Mouse (Mus musculus): ENCODE results near the gene Cuta. TPM values are rescaled to one million over a fixed set of nuclear protein-coding genes. Genes with fewer than 3 reads are reported as not detected.

Cuta gene
- polyA plus RNA-seq, 1 experiment = 177 TPM

DNA sequence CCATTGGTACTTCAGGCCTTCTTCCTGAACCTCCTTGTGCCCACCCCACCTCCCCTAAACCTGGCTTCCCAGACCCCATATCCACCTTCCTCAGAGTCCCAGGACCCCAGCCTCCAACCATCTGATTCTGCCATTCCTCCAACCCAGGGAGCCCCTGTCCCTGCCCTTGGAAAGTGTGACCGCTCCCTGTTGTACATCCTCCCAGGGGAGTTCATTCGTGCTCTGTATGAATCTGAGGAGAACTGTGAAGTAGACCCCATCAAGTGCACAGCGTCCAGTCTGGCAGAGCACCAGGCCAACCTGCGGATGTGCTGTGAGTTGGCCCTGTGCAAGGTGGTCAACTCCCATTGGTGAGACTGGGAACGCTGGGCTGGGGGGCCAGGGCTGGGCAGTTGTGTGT is 18.5 kb upstream of the Cuta start:
- DNase-seq (ENCODE audit: low read depth, low spot score) = no peak
- 97% methylated on average over 5 of the region's 5 CpGs for WGBS

- WGBS = 94% methylated on average over 18 of the region's 18 CpGs
These were observed 17.5 kb upstream of the Cuta start for GRCm38 (mm10) chr17:26956895-26957294.

GRCm38 (mm10) chr17:26956309-26956708 is 16.9 kb upstream of the Cuta start:
- 74% methylated on average over 5 of the region's 5 CpGs for WGBS
- DNase-seq (ENCODE audit: low read depth, low spot score) = no peak

More at GRCm38 (mm10) chr17:26956895-26957294, 17.5 kb upstream of the Cuta start:
- no peak for DNase-seq (ENCODE audit: low read depth, low spot score)

DNA sequence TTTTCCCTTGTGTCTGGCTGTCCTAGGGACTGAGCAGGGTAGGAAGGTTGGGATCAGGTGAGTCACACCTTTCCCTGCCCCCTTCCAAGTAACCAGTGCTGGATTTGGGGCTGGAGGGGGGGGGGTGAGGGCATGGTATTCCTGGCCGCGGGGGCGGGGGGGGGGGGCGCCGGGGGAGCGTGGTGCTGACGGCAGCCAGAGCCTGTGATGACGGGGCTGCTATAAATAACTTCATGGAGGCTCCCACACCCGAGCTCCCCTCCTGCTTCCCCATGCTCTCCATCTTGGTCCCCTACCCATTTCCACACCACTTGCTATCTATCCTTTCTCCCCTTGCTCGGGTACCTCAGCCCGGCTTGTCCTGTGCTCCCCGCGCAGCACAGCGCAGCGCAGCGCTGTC is 14.4 kb upstream of the Cuta start:
- 22% methylated on average over 12 of the region's 16 CpGs for WGBS
- no peak for DNase-seq (ENCODE audit: low read depth, low spot score)

- WGBS = 37% methylated on average over 6 of the region's 6 CpGs
- DNase-seq (ENCODE audit: low read depth, low spot score) = no peak
These were observed 13.8 kb upstream of the Cuta start for GRCm38 (mm10) chr17:26953201-26953600.

DNA sequence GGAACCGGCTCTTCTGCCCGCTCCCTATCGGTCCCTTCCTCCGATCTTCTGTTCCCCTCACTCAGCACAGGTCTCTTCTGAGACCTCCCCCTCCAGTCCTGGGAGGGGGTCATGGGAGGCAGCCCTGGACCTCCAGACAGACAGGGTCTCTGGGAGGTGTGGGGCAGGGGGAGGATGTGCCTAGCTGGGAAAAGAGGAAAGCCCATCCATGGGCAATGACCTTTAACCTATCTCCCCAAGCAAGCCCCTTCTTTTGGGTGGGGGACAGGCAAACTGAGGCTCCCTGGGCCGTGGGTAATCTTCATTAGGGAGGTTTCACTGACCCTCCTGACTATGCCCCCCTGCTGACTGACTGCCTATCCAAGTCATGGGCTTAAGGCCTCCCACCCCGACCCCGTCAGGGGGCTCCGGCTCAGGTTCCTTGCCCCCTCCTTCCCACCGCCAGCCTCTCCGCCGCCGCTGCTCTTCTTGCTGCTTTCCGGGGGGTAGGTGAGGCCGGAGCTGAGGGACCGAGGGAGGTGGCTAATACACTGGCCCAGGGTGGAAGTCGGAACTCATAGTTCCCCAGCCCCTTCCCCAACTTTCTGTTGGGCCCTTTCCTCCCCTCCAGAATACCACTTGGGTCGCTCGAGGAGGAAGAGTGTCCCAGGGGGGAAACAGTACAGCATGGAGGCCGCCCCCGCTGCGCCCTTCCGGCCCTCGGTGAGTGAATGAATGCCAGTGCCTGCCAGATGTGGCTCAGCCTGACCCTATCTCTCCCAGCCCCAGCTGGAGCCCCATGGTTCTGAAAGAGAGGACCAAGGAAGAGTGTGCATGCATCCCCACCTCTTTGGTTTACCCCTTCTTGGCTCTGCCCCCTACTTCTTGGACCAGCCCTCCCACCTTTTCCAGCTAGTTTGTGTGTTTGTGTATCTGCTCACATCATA is 12.8 kb upstream of the Cuta start:
- WGBS = 64% methylated on average over 23 of the region's 23 CpGs

GRCm38 (mm10) chr17:26951406-26951805 is 12.0 kb upstream of the Cuta start:
- WGBS = 19% methylated on average over 11 of the region's 11 CpGs

More for the DNA sequence above, 12.8 kb upstream of the Cuta start:
- DNase-seq (ENCODE audit: low read depth, low spot score) = no peak

DNA sequence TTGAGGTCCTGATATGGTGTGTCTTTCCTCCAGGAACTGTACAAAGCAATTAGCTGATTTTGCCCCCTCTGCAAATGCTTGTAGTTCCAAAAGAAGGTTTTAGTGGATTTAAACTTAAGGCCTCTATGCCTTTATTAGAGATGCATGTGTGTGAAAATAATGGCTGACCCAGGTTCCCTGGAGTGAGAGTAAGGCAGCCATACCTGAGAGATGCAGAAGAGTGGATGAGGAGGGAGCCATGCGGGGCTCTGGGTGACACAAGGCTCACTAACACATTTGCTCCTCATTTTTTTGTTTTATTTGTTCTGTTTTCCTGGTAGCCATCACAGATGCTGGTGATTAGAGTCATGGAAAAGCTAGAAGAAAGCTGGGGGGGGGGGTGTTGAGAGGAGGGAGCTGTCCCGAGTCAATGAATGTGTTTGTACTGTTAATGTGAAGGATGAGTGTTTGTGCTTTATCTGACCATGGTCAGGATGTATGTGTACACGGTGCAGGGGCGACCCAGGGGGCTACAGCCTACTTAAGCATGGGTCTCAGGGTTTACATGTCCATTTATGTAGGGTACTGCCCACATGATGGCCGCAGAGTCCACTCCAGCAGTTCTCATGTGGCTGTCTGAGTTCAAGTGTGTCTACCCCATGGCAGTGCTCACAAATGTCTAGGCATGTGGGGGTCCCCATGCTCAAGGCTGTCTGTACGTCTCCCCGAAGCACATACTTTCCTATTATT is 11.4 kb upstream of the Cuta start:
- DNase-seq (ENCODE audit: low read depth, low spot score) = no peak
- 57% methylated on average over 7 of the region's 7 CpGs for WGBS

More at GRCm38 (mm10) chr17:26951406-26951805, 12.0 kb upstream of the Cuta start:
- no peak for DNase-seq (ENCODE audit: low read depth, low spot score)

- no peak for DNase-seq (ENCODE audit: low read depth, low spot score)
- WGBS = 76% methylated on average over 5 of the region's 5 CpGs
These were observed 10.5 kb upstream of the Cuta start for GRCm38 (mm10) chr17:26949866-26950265.

DNA sequence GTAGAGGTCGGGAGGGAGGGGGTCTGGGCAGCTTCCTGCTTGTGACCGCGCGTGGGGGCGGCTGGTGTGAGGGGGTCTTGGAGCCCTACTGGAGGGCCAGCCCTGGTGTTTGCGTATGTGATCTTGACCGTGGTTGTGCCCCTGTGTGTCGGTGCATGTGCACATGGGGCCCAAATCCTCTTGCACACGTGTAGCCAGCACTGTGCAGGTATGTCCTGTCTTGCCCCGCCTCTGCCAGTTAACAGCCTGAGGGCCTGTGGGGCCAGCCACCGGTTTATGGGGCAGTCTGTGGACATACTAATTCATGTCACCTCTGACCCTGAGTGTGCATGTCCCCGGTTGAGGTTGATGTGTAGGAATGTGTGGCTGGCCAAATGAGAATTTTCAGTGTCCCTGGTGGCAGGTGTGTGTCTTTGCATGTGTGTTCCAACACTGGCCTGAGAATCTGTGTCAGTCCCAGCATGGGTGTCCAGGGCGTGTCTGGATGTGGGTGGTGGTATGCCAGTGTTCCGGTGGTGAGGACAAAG is 9.7 kb upstream of the Cuta start:
- 11% methylated on average over 13 of the region's 14 CpGs for WGBS
- no peak for DNase-seq (ENCODE audit: low read depth, low spot score)

DNA sequence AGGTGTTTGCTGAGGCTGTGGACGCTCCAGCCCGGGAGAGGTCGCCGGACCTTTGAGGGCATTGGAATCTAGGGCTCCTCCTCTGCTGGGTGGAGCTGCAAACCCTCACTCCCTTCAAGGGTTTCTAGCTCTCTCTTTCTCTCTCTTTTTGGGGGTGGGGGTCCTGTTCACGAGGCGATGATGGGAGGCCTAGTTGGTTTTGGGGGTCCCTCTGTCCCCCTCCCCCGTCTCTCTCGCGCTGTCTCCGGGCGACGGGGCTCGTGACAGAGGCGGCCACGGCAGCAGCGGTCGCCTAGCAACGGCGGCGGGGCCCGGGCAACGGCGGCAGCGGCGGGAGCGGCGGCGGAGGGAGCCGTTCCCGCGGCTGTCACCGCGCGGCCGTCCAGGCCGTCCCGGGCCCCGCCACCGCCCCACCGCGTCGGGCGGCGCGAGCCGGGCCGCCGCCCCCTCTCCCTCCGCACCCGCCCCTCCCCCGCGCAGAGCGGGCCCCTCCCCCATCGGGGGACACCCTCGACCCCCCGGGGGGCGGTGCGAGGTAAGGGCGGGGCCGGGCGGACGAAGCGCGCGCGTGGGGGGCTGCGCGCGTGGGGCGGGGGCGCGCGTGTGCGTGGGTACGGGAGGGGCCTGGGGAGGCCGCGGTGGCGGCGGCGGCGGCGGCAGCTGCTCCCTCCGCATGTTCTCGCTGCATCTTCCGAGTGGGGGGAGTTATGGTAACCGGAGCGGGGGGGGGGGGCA is 9.1 kb upstream of the Cuta start:
- WGBS = 2% methylated on average over 72 of the region's 87 CpGs
- no peak for DNase-seq (ENCODE audit: low read depth, low spot score)

DNA sequence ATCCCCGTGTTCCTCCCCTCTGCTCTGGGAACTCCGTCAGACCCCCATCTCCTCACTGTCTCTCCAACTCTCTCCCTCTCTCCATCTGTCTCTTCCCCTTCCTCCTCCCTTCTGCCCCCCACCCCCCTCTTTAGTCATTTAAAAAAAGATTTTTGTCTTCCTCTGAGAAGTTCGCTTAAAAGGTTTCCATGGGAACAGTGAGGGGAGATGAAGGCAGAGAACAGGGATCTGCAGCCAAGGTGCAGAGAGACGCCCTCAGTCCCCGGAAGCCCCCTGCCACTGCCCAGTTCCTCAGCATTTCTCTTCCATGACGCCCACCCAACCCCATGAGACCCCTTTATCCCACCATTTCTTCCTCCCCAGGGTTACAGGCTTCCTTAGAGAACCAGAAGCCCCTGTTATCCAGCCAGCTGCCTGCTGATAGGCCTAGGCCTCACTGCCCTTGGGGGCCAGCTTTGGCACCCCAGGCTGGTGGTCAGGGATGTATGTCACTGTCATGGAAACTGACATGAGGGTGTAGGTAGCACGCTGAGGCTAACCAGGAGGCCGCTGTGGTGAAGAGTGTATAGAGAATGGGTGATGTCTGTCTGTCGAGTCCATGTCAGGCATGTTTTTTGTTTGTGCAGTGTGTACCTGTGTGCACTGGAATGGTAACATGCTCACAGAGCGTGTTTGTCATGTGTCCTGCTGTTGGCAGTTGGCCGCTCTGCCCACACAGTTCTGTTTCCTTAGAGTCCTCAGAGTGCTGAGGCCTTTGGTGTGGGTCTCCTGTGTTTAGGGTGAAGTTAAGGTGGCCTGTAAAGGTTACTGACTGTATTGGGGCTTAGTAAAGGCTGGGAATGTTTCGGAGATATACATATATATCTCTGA is 8.1 kb upstream of the Cuta start:
- DNase-seq (ENCODE audit: low read depth, low spot score) = no peak
- WGBS = 90% methylated on average over 12 of the region's 12 CpGs

DNA sequence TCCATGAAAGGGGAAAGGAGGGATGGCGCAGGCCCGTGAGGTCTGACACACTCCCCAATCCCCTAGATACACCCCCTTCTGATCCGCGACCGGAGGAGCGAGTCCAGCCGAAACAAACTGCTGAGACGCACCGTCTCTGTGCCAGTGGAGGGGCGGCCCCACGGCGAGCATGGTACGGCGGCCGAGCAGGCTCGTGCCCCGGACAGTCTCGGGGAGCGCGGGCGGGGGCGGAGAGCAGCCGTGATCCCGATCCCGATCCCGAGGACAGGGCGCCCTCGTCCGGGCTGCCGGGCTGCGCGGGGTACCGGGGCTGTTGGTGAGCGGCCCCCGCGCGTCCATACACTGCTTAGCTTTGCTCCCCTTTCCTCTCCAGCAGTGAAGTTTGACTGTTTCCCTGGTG is 7.2 kb upstream of the Cuta start:
- WGBS = 7% methylated on average over 37 of the region's 37 CpGs
- no peak for DNase-seq (ENCODE audit: low read depth, low spot score)

GRCm38 (mm10) chr17:26945824-26946495 is 6.6 kb upstream of the Cuta start:
- WGBS = 61% methylated on average over 13 of the region's 13 CpGs
- DNase-seq (ENCODE audit: low read depth, low spot score) = no peak

DNA sequence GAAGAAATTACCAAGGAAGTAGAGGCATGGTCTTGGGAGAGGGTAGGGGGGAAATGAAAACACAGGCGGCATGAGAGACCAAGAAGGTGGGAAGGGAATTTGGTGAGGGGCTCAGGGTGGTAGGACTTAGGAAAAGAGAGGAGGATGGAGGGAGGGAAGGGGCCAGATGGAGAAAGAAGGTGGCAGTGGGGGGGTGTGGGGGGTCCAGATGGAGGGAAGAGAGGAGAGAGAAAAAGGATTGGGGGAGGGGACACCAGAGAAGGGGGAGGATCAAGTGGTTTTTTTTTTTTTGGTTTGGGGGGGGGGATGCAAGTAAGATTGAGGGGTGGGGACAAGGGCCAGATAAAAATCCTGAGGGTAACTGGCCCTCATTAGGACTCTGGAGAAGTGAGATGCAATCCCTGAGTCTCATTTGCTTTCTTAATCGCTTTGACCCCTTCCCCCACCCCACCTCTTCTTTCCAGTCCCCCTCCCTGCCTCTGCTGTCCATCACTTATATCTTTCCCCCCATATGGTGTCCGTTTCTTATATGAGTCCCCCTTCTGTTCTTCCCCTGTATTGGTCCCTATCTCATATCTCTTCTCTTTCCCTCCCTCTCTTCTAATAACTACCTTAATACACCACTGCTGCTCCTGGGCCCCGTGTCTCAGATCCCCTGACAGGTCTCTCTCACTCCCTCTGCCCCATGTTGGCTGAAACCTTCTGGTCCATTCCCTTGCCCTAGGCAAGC is 2.6 kb upstream of the Cuta start:
- no peak for DNase-seq (ENCODE audit: low read depth, low spot score)
- 42% methylated on average over 4 of the region's 4 CpGs for WGBS

DNA sequence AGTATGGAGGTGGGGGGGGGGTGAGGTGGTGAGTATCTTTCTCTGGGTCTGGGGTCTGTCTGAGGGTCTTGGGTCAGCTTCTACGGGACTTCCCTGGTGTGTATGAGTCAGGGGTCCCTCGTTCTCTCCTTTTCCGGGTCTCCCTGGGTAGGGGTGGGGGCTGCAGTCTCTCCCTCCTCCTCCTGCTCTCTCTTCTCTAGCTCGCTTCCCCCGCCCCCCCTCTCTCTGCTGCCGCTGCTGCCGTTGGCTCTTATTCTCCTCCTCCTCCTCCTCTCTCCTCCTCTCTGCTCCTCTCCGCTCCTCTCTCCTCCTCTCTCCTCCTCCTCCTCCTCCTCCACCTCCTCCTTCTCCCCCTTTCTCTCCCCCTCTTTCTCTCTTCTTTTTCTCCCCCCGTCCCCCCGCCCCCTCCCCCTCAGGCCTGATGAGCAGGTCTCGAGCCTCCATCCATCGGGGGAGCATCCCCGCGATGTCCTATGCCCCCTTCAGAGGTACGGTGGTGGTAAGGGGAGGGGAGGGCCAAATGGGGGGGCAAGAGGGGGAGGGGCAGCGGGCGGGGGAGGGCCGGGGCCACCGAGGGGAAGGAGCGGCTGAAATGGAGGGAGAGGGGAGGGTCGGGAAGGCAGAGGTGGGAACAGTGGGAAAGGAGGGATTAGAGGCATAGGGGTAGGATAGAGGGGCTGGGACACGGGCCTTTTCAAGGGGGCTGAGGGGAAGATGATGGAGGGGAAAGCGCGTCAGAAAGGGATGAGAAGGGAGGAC is 1.8 kb upstream of the Cuta start, which contains the start of gene Syngap1:
Gene Syngap1 (plus strand): TSS at position 223 of the 759 bp plus-strand sequence.
- 6% methylated on average over 21 of the region's 24 CpGs for WGBS

GRCm38 (mm10) chr17:26939973-26940300 is 568 bp upstream of the Cuta start:
- 3% methylated on average over 3 of the region's 3 CpGs for WGBS
- no peak for DNase-seq (ENCODE audit: low read depth, low spot score)

More for the DNA sequence above, 1.8 kb upstream of the Cuta start, which contains the start of gene Syngap1:
- no peak for DNase-seq (ENCODE audit: low read depth, low spot score)
